Mouse (Mus musculus): ENCODE results near the gene Btnl10.

Gene Btnl10

DNA sequence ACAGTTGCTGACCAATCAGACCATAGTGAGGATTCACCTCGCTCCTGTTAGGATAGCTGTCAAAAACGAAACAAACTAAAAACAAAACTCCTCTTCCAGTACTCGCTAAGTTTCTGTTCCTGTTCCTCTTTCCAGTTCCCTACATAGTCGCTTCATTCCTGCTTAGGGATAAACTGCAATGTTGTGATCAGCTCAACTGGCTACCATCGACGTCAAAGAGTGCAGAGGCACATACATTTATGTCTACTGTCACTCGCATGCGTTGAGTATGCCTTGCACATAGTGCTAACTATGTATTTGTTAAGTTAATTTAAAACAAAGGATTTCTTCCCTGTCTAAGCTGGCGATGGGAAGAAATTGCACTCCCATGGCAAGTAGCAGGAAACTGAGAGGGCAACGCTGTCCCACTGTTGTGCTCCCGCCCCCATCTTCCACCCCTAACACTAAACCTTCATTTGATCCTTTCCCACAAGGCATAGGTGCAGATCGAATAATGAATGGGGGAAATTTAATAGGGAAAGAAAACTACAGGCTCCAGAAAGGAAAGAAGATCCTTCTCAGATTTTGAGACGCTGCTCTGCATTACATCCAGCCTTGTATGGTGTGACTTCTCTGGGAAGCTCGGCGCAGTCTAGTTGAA lies 41.6 kb downstream of the Btnl10 start:
- DNase-seq (ENCODE audit: low read depth, low spot score): no peak

GRCm38 (mm10) chr11:58959921-58960465 lies 42.3 kb downstream of the Btnl10 start:
- DNase-seq (ENCODE audit: low read depth, low spot score): no peak

- no peak for DNase-seq (ENCODE audit: low read depth, low spot score)
Observed at GRCm38 (mm10) chr11:58961364-58962177, 43.9 kb downstream of the Btnl10 start.

- DNase-seq (ENCODE audit: low read depth, low spot score): no peak
Observed at GRCm38 (mm10) chr11:58963543-58963942, 45.8 kb downstream of the Btnl10 start.

- DNase-seq (ENCODE audit: low read depth, low spot score): no peak
Observed at GRCm38 (mm10) chr11:58964216-58964615, 46.5 kb downstream of the Btnl10 start.

DNA sequence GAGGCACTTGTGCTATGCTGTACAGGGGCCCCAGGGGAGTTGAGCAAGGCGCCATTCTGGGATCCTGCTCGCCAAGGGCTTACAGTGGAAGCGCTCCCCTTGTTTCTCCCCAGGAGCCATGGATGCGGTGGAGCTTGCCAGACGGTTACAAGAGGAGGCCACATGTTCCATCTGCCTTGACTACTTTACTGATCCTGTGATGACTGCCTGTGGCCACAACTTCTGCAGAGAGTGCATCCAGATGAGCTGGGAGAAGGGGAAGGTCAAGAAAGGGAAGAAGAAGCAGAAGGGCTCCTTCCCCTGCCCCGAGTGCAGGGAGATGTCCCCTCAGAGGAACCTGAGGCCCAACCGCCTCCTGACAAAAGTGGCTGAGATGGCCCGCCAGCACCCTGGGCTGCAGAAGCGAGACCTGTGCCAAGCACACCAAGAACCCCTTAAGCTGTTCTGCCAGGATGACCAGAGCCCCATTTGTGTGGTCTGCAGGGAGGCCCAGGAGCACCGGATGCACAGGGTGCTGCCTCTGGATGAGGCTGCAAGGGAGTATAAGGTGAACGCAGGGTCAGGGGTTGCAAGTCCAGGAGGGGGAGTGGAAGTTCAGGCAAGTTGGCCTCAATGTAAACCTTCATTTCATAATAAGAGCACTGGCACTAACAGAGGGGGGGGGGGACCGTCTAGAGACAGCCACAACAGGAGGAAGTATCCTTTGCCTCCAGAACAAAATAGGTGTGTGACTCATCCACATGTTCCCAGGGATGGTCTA lies 47.5 kb downstream of the Btnl10 start:
- DNase-seq (ENCODE audit: low read depth, low spot score): no peak

GRCm38 (mm10) chr11:58967346-58967745 lies 49.6 kb downstream of the Btnl10 start:
- DNase-seq (ENCODE audit: low read depth, low spot score): no peak

DNA sequence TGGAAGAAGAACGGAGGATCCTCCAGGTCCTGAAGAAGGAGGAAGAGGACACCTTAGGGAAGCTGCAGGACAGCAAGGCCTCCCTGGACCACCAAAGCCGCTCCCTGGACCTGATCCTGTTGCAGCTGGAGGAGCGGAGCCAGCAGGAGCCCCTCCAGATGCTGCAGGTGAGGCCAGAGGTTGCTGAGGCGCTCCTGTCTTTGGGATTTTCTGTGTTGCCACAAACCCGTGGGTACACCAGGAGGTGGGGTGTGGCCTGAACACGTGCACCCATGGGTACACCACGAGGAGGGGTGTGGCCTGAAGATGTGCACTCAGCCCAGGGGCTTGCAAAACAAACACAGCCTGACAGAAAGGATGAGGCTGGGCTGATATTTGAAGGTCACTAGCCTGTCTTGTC lies 50.8 kb downstream of the Btnl10 start:
- no peak for DNase-seq (ENCODE audit: low read depth, low spot score)

GRCm38 (mm10) chr11:58969027-58969426 lies 51.3 kb downstream of the Btnl10 start:
- no peak for DNase-seq (ENCODE audit: low read depth, low spot score)

DNA sequence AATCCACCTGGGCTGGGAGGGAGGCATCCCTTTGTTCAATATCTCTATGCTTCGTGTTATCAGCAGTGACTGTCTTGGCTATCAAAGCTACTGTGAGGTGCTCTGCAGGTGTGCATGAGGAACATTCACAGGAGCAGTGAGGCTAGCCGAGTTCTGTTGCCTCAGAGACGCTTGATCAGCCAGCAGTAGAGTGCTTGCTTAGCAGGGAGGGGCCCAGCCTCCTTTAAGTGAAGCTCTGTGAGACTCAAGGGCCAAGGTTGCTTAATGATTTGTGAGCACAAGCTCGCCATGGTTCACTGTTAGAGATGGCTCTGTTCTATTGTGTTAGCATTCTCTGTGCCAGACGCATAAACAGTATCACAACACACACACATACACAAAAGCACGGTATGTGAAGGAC lies 52.0 kb downstream of the Btnl10 start:
- DNase-seq (ENCODE audit: low read depth, low spot score): no peak

DNA sequence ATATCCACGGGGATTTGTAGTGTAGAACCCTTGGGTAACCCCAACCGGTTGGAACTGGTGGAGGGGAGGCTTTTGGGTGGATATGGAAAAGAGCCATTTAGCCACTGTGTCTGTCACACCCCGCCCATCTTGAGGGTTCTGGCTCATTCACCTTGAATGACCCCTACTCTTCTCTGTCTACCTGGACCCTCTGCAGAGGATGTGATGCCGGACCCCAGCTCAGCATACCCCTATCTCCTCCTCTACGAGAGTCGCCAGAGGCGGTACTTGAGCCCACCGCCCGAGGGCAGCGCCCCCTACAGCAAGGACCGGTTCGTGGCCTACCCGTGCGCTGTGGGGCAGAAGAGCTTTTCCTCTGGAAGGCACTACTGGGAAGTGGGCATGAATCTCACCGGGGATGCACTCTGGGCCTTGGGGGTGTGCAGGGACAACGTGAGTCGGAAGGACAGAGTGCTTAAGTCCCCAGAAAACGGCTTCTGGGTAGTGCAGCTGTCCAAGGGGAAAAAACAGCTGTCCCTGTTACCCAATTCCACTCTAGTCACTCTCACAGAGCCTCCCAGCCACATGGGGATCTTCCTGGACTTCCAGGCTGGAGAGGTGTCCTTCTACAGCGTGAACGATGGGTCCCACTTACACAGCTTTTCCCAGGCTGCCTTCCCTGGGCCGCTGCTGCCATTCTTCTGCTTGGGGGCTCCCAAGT lies 53.3 kb downstream of the Btnl10 start:
- no peak for DNase-seq (ENCODE audit: low read depth, low spot score)

- DNase-seq (ENCODE audit: low read depth, low spot score): no peak
Observed at GRCm38 (mm10) chr11:58971796-58972195, 54.1 kb downstream of the Btnl10 start.

- DNase-seq (ENCODE audit: low read depth, low spot score): no peak
Observed at GRCm38 (mm10) chr11:58974414-58974813, 56.7 kb downstream of the Btnl10 start.

Data from retina, postnatal 7 days (tissue).